Mouse (Mus musculus): ENCODE measurements around the gene Ing3.

DNA sequence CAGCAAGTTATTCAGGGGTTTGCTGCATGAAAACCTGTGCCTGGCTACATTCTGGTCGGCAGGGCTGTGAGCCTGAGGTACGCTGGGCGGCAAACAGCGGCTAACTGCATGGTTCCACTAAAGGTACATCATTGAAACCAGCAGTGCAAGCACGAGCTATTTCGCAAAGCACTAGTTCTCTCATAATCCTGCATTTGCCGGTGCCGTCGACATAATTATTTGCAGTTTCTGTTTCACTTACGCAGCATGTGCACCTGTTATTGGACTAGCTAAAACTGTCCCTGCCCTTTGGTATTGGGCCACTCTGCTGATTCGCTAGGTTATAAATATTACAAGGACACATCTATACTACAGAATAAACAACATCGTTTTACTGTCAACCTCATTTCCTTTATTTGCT, 60.9 kb downstream of the Ing3 start:
- TF ChIP-seq POLR2A (IDR thresholded peaks at IDR 0.05; ENCODE audit: control insufficient read depth, extremely low read depth, insufficient read depth, low read length, poor library complexity) (no peak), CTCF (IDR thresholded peaks at IDR 0.05; ENCODE audit: borderline replicate concordance, control insufficient read depth, extremely low read depth, insufficient read depth, low read length, poor library complexity) (no peak)

Data from thymus, adult 2 months (tissue).